Mouse (Mus musculus): ENCODE results near the gene Grhl1.

Gene Grhl1

DNA sequence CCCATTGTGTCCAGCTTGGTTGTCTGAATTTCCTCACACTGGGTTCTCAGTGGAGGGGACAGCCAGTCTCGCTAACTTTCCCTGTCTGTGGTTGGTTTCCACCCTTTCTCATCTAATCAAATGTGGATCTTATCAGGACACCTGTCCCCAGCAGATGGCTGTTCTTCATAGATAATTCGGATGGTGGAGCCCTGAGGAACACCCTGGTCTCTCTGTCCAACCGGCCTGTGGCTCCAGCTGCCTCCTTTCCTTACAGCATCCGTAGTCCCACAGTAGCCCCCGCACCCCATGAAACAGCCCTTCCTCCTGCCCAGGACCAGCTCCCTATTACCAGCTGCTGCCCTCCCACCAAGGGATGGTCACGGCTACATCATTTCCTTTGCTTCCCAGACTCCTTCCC, 73.8 kb downstream of the Grhl1 start:
- DNase-seq (ENCODE audit: low spot score in 2 of 2): no peak

DNA sequence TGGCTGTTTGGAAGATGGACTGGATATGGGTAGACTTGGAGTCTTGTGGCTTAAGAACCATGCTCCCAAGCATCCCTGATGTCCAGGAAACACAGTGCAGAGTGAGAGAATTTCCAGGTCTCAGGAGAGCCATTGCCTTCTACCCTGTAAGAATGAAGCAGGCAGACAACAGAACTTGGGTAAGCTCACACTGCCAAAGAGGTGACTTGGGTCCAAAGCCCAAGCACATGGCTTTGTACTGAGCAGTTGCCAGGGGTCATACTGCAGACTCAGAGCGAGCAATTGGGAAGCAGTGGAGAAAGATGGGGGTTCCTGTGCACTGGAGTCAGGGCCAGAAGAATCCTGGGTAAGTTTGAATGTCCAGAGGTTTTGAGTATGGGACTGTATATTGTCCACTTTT, 76.0 kb downstream of the Grhl1 start:
- no peak for DNase-seq (ENCODE audit: low spot score in 2 of 2)

DNA sequence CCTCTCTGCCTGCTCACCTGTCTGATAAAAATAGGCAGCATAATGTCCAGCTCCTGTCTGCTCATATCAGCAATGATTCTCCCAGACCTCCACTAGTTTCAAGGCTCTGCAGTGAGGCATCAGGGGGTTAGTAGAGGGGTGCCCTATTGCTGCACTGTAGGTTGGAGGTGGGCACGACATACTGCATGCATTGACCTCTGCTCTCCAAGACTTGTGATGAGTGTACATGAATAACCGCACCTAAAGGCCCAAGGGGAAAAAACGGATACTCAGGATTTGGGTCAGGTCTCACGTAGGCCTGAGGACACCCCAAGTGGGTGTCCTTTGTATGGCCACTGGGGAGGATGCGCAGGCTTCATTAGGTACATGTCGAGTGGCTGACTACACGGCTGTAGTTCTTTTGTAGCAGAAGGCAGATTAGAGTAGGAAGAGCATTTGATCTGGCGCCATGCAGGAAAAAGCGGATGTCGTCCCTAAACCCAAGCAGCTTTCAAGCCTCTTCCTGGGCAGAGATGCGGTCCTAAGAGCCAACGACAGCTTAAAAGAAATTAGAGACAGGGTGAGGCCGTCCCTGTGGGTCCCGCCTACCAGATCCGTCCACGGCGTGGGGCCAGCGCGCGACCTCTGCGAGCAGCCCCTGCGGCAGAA, 78.5 kb downstream of the Grhl1 start:
- DNase-seq (ENCODE audit: low spot score in 2 of 2): no peak

DNA sequence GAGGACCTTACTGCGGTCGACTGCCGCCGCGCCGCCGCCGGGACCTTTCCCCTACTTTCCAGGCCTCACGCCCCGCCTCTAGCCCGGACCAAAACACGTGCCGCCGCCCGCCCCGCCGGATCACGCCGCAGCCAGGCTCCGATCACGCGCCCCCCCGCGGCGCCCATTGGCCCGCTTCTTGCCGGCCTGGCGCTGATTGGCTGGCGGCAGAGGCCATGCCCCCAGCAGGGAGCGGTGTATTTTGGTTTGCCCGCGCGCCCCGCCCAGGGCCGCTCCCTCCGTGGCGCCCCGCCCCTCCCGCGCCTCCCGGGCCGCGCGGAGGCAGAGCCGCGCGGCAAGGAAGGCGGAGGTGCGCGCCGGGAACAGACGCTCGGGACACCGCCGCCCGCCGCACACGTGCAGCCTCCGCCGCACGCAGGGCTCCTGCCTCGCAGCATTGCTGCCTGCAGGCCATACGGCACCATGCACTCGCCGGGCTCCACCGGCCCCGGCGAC, 79.0 kb downstream of the Grhl1 start, which contains the start of gene Klf11:
Klf11 (plus strand) TSS at position 212 of the 495 bp plus-strand sequence.
- DNase-seq (ENCODE audit: low spot score in 2 of 2): peak; percentile 95 to 98

DNA sequence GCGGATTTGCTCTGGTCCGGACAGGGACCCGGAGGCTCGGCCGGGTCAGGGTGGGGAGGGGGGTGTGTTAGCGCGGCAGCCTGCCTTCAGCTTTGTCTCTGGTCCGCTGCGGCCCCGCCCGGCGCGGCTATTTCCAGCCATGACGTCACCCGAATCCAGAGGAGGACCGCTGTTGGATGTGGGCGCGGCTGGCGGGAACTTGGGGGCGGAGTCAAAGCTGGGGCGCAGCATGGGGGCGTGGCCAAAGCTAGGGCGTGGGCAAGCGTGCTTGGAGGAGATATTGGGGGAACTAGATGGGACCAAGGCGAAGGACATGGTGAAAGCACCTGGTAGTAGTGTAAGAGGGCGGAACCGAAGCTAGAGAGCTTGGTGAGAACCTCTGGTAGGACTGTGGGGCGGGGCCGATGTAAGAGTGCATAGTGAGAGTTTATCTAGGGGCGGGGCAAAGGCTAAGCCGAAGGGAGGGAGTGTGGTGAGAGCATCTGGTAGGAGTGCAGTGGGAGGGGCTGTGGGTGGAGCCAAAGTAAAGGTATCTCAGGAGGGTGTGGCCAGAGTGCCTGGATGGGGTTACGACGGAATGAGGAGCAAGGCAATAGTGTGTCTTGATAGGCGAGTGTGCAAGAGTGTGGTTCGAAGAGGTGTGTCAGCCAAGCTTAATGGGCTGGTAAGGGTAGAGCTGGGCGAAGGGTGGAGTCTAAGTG, 79.7 kb downstream of the Grhl1 start:
- peak; percentile 90 to 91 for DNase-seq (ENCODE audit: low spot score in 2 of 2)

DNA sequence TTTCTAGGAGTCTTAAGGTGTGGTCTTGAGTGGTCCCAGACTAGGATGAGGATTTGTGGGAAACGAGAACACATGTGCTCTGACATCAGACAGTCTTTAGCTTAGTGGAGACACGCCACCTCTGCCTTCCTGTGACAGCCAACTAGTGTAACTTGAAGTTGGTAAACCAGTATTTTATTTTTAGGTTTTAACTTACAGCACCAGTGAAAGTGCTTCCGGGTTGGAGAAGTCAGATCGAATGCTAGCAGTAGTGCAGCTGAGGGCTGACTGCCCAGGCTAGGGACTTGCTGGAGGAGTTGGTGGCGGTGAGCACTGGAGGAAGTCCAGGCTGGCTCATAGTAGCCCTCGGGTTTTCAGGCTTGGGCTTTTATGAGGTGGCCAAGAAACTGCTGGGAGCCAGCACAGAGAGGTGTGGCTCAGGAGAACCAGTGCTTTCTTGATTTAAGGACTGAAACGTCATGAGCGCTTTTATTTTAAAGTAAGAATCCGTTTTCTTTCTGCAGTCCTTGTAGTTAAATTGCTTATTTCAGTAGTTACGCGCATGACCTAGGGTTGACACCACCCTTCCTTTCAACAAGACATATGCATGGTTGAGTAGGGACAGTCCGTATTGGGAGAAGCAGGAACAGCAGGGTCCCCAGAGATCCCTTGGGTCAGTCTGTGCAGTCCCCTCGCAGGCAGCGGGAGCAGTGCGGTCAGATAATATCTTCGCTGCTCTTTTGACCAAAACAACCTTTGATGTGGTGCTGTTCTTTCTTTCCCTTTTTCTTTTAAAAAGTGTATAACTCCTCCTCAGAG, 82.2 kb downstream of the Grhl1 start:
- no peak for DNase-seq (ENCODE audit: low spot score in 2 of 2)

DNA sequence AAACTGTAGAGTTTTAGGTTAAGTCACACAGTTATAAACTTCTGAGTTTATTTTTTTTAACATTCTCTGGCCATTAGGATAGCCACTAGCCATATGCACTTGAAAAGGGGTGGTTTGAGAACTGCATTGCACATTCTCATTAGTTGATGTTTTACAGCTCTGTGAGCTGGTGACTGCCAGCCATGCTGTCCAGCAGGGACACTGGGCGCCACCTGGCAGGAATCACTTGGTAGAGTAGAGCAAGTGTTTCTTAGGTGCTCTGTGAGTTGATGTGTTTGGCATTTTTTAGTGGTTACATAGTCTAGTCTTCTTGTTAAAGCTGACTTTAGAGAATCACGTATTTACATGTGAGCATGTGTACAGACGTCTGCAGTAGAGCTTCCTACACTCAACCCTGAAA, 84.4 kb downstream of the Grhl1 start:
- DNase-seq (ENCODE audit: low spot score in 2 of 2): no peak

DNA sequence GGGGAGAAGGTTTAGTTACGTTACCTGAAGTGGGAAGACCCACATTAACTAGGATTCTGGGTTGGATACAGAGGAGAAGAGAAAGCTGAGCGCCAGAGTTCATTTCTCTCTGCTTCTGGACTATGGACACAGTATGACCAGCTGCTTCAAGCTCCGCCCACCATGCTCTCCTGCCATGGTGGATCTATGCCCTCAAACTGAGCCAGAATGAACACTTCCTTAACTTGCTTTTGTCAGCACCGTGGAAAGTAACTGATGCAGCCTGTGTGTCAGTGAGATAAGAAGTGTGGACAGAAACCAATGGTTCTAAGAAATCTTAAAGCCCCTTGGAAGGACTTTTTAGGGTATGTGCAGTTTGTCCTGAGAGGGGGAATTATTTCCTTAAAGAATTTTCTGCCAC, 86.9 kb downstream of the Grhl1 start:
- no peak for DNase-seq (ENCODE audit: low spot score in 2 of 2)

DNA sequence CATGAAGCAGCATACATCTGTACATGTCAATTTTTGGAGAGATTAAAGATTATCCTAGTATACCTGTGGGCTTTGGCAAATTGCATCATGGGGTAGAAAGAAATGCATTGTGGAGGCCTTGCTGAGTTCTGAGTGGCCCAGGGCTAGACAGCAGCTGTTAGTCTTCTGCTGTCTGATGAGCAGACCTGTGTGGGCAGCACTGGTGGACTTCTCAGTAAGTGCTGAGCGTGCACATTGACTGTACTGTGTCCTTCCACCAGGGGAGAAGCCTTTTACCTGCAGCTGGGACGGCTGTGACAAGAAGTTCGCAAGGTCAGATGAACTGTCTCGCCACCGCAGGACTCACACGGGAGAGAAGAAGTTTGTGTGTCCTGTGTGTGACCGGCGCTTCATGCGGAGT, 87.8 kb downstream of the Grhl1 start:
- no peak for DNase-seq (ENCODE audit: low spot score in 2 of 2)

DNA sequence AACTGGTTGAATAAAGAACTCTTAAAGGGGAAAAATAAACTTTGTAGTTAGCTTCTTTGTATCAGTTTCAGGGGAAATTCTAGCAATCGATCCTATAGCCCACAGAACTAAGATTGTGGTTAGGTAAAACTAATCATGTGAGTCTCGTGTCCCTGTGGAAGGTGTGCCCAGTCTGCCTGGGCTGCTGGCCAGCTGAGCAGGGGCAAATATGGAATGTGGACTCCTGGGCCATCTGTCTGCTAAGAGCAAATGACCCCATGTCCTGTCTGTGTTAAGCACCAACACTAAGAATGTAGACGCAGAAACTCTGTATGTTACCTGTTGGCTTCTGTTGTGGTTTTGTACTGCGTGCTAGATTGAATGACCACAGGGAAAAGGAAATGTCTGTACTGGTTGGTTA, 89.0 kb downstream of the Grhl1 start:
- DNase-seq (ENCODE audit: low spot score in 2 of 2): no peak

DNA sequence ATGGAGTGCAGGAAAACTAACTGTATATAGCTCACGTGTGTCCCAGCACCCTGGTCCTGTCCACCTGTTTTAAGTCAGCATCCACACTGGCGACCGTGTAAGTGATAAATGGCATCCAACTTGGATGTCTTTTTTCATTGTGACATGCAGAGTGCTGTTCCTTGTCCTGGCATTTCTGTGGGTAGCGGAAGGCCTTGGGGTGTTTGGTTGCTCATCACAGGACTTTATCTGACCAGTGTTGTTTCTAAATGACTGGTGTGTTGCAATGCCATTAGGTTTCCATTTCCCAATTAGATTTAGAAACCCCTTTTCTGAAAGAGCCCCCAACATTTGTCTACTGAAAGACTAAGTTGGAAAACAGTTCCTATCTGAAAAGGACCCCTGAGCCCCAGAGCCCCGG, 90.0 kb downstream of the Grhl1 start:
- DNase-seq (ENCODE audit: low spot score in 2 of 2): no peak

All from frontal cortex, postnatal 10 days (tissue).